Mouse (Mus musculus): ENCODE data around the gene Rab35.

GRCm38 (mm10) chr5:115614948-115615347 lies 16.8 kb upstream of the Rab35 start:
- no peak for TF ChIP-seq GATA1 (IDR thresholded peaks at IDR 0.05; ENCODE audit: low read length)
- TF ChIP-seq TAL1 (IDR thresholded peaks at IDR 0.05; ENCODE audit: low read length) = no peak

All from erythroblast, embryonic 14.5 days (primary cell).